Mouse (Mus musculus) CD4-positive naive resting alpha-beta T cell, adult 76 days (primary cell): ENCODE measurements around the gene Zc3h12c. TPM values are rescaled to one million over a fixed set of nuclear protein-coding genes. Genes with fewer than 3 reads are reported as not detected.

ENCODE experiments used
- total RNA-seq: library from RNA; stranded (reverse); gene quantifications from one replicate; pipeline ENCODE4 v1.2.4, GENCODE M21; 2023

The Zc3h12c gene
- total RNA-seq: 3.1 TPM

DNA sequence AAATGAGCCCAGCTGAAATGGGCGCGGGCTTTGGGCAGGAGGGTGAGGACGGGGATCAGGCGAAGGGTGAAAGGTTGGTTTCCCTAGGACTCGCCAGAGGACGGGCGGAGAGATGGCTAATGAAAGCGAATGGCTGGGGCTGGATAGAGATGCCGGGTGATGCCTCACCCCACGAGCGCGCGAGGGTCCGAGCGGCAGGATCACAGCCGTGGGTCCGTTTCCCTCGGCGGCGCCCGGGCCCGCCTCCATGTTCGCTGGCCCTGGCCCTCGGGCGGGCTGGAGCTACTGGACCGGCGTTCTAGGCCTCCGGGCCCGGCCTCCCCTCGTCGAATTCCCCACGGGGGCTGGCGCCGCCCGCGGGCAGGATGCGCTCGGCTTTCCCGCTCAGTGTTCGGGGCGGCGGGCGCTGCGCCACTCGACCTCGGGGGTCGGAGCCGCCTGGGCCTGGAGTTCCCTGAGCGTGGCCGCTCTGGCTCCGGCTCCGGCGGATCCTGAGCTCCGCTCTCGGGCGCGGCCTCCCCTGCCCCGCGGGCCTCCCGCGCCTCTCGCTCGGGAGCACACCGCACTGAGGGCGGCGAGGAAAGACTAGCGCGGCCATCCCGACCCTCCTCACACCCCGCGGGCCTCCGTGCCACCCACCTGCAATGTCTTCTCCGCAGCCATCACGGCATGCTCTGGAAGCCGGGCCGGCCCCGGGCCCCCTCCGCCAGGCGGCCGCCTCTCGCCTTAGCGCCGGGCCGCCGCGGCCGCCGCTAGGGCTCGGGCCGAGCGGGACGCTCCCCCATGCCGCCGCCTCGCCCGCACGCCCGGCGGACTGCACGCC is at the start of gene Zc3h12c:
Gene Zc3h12c (minus strand): TSS at position 710 of the 823 bp plus-strand sequence.

Other genes with a start within 250 kb of the Zc3h12c start
- gene Fdx1, start 205.0 kb downstream of the Zc3h12c start, total RNA-seq: 13.2 TPM
- 69.5 TPM for gene Rdx, start 121.4 kb downstream of the Zc3h12c start, total RNA-seq